Mouse (Mus musculus) layer of hippocampus, postnatal 25 days (tissue): ENCODE results near the gene Aff2. TPM values are rescaled to one million over a fixed set of nuclear protein-coding genes. Genes with fewer than 3 reads are reported as not detected.

ENCODE experiments used
- DNase-seq, 2 experiments: peaks; one replicate each; pipeline ENCODE4 v3.0.0; 2022; ENCODE audit warnings: mixed read lengths in 2 of 2, low spot score in 1 of 2; ENCODE audit errors: extremely low spot score in 1 of 2
- total RNA-seq, 2 experiments: library from RNA; stranded (reverse); gene quantifications; 2 replicates each; pipeline ENCODE4 v1.2.3; 2021

The Aff2 gene
- 10 to 100 TPM; 16.6 to 19.1 TPM for total RNA-seq

- DNase-seq: peak; percentile 25 to 36
Measured at GRCm38 (mm10) chrX:69360238-69361054, at the start of gene Aff2. Gene Aff2 (plus strand): TSS chrX:69360294.

- no peak for DNase-seq
Measured at GRCm38 (mm10) chrX:69337296-69337695, 22.8 kb upstream of the Aff2 start.

GRCm38 (mm10) chrX:69355621-69356020 is 4.5 kb upstream of the Aff2 start:
- no peak for DNase-seq

- DNase-seq: peak; percentile 28 to 29
Measured at GRCm38 (mm10) chrX:69359360-69359759, 734 bp upstream of the Aff2 start.

GRCm38 (mm10) chrX:69359885-69360237 is 233 bp upstream of the Aff2 start:
- peak in 1 of 2 experiments; percentile 18 for DNase-seq

- DNase-seq: no peak
Measured at GRCm38 (mm10) chrX:69361055-69361558, 1.0 kb downstream of the Aff2 start.

GRCm38 (mm10) chrX:69364198-69364597 is 4.1 kb downstream of the Aff2 start:
- DNase-seq: no peak

- no peak for DNase-seq
Measured at GRCm38 (mm10) chrX:69373341-69373740, 13.2 kb downstream of the Aff2 start.

- no peak for DNase-seq
Measured at GRCm38 (mm10) chrX:69389738-69390137, 29.6 kb downstream of the Aff2 start.

GRCm38 (mm10) chrX:69415043-69415442 is 54.9 kb downstream of the Aff2 start:
- DNase-seq: no peak

GRCm38 (mm10) chrX:69438422-69438821 is 78.3 kb downstream of the Aff2 start:
- DNase-seq: no peak

GRCm38 (mm10) chrX:69441937-69442336 is 81.8 kb downstream of the Aff2 start:
- DNase-seq: no peak

- DNase-seq: no peak
Measured at GRCm38 (mm10) chrX:69460896-69461295, 100.8 kb downstream of the Aff2 start.

GRCm38 (mm10) chrX:69502061-69502460 is 142.0 kb downstream of the Aff2 start:
- no peak for DNase-seq

- no peak for DNase-seq
Measured at GRCm38 (mm10) chrX:69518040-69518575, 158.0 kb downstream of the Aff2 start.

GRCm38 (mm10) chrX:69540811-69541210 is 180.7 kb downstream of the Aff2 start:
- DNase-seq: no peak

- DNase-seq: no peak
Measured at GRCm38 (mm10) chrX:69579903-69580459, 219.9 kb downstream of the Aff2 start.

- no peak for DNase-seq
Measured at GRCm38 (mm10) chrX:69608793-69609192, 248.7 kb downstream of the Aff2 start.

- DNase-seq: no peak
Measured at GRCm38 (mm10) chrX:69663038-69663437, 302.9 kb downstream of the Aff2 start.

- no peak for DNase-seq
Measured at GRCm38 (mm10) chrX:69666145-69666677, 306.1 kb downstream of the Aff2 start.

GRCm38 (mm10) chrX:69675691-69676090 is 315.6 kb downstream of the Aff2 start:
- DNase-seq: no peak
